Comparison of ENCODE assay signal across 8 mouse cellular contexts in genomic region chrX:105079615-105080092, GRCm38 (mm10). TPM values are rescaled to one million over a fixed set of nuclear protein-coding genes. Genes with fewer than 3 reads are reported as not detected.
DNase-seq lines count a peak whose midpoint lies in the region; ATAC-seq and TF ChIP-seq lines count a peak whose summit lies in the region.

TSS of gene Pbdc1 (plus strand) at chrX:105079756.

- H3K9ac ChIP-seq in lung, embryonic 15.5 days: peak within 1 kb of the TSS; percentile 43

- peak within 1 kb of the TSS; percentile 70 for H3K27ac ChIP-seq in hindbrain, embryonic 10.5 days
- peak within 1 kb of the TSS; percentile 29; the same call in 1 of the 2 replicates for H3K27ac ChIP-seq in lung, embryonic 15.5 days
- H3K27ac ChIP-seq in olfactory bulb, adult 2 months (ENCODE audit: insufficient read depth, low read depth, low read length): no peak within 1 kb of the TSS

- WGBS in hindbrain, embryonic 10.5 days: 2% methylated on average over 35 of the region's 35 CpGs
- 3% methylated on average over 35 of the region's 35 CpGs for WGBS in lung, embryonic 15.5 days
- under 1% methylated on average over 35 of the region's 35 CpGs for WGBS in olfactory bulb, adult 2 months

- TF ChIP-seq CTCF in olfactory bulb, adult 2 months (IDR thresholded peaks at IDR 0.05; ENCODE audit: insufficient read depth, low read depth, low read length): no peak

- H3K27me3 ChIP-seq in hindbrain, embryonic 10.5 days (ENCODE audit: insufficient read depth, poor library complexity, severe bottlenecking): peaks cover 6% of the 10 kb centered on the region; the same call in 1 of the 2 replicates
- H3K27me3 ChIP-seq in lung, embryonic 15.5 days: no peaks in the 10 kb centered on the region

- H3K36me3 ChIP-seq in hindbrain, embryonic 10.5 days: peaks cover 27% of the 10 kb centered on the region
- peaks cover 12% of the 10 kb centered on the region; the same call in 1 of the 2 replicates for H3K36me3 ChIP-seq in lung, embryonic 15.5 days

- peak; percentile 19; the same call in 1 of the 2 replicates for TF ChIP-seq POLR2A in olfactory bulb, adult 2 months (IDR thresholded peaks at IDR 0.05; ENCODE audit: insufficient read depth, low read depth, low read length)

- no peaks in the 10 kb centered on the region for H3K9me3 ChIP-seq in hindbrain, embryonic 10.5 days
- no peaks in the 10 kb centered on the region for H3K9me3 ChIP-seq in lung, embryonic 15.5 days

- peak; percentile 99 for ATAC-seq in frontal cortex, adult (ENCODE audit: low TSS enrichment)
- ATAC-seq in lung, embryonic 15.5 days (ENCODE audit: borderline replicate concordance, extremely low read depth, low FRiP score, low TSS enrichment): peak; percentile 98

- H3K4me1 ChIP-seq in hindbrain, embryonic 10.5 days (replicated peaks): 0 out of 2 replicates have a peak, but pooled peaks cover 4% of the 10 kb centered on the region
- H3K4me1 ChIP-seq in lung, embryonic 15.5 days: peaks cover 4% of the 10 kb centered on the region
- H3K4me1 ChIP-seq in olfactory bulb, adult 2 months (ENCODE audit: control insufficient read depth, insufficient read depth, low read length): no peaks in the 10 kb centered on the region

- H3K4me2 ChIP-seq in lung, embryonic 15.5 days: peak within 1 kb of the TSS; percentile 67

- H3K4me3 ChIP-seq in hindbrain, embryonic 10.5 days: peak within 1 kb of the TSS; percentile 60
- peak within 1 kb of the TSS; percentile 64 for H3K4me3 ChIP-seq in lung, embryonic 15.5 days
- H3K4me3 ChIP-seq in olfactory bulb, adult 2 months (ENCODE audit: insufficient read depth, low read depth, low read length): peak within 1 kb of the TSS; percentile 72

- DNase-seq in MN1 (ENCODE audit: low spot score): peak; percentile 90
- peak; percentile 94 for DNase-seq in cerebellum, adult 9-10 months
- peak; percentile 89 for DNase-seq in hindbrain, embryonic 10.5 days (ENCODE audit: low spot score)
- DNase-seq in layer of hippocampus, adult 9-10 months (ENCODE audit: low spot score): peak; percentile 89
- DNase-seq in thymus, adult 18-20 months: peak; percentile 73 to 92

RNA-seq across cellular contexts. Expression of gene Pbdc1, which starts in this region (rescaled TPM):
- 63.6 and 76.6 TPM in 2 replicates for polyA plus RNA-seq in hindbrain, embryonic 10.5 days (2016; fragmentation: Nextera tagmentation; extraction: Ambion mirVana)
- 65.7 and 66.6 TPM in 2 replicates for polyA plus RNA-seq in lung, embryonic 15.5 days (2015; fragmentation: Nextera tagmentation; extraction: Ambion mirVana)
- not detected in 2 replicates for polyA plus RNA-seq in olfactory bulb, adult 2 months (2012; ENCODE audit: insufficient read depth, insufficient read length, low replicate concordance, missing spikeins)
